Mouse (Mus musculus) layer of hippocampus, adult 9-10 months (tissue): Measurements from ENCODE around the gene Fut4.

Source experiments
- DNase-seq: peaks from one replicate; pipeline ENCODE4 v3.0.0; 2022; ENCODE audit warnings: low spot score

Fut4 gene

GRCm38 (mm10) chr9:14752001-14752522, at the start of gene Fut4:
TSS of gene Fut4 (minus strand) at chr9:14752393.
- DNase-seq, result no peak

- DNase-seq, result no peak
These were observed 35.2 kb upstream of the Fut4 start for GRCm38 (mm10) chr9:14787356-14787755.

- DNase-seq, result peak; percentile 95
These were observed 32.1 kb upstream of the Fut4 start, which contains the start of the genes Mre11a and Ankrd49 for GRCm38 (mm10) chr9:14784039-14785002. TSS of gene Mre11a (plus strand) at chr9:14784654. TSS of gene Ankrd49 (minus strand) at chr9:14784856.

GRCm38 (mm10) chr9:14778341-14778740, 26.1 kb upstream of the Fut4 start:
- DNase-seq, result no peak

GRCm38 (mm10) chr9:14773813-14774212, 21.6 kb upstream of the Fut4 start:
- DNase-seq, result no peak

- DNase-seq, result no peak
These were observed 19.9 kb upstream of the Fut4 start for GRCm38 (mm10) chr9:14772074-14772473.

GRCm38 (mm10) chr9:14770803-14771471, 18.7 kb upstream of the Fut4 start, which contains the start of gene 1700012B09Rik:
TSS of gene 1700012B09Rik (minus strand) at chr9:14771030.
- DNase-seq, result no peak

GRCm38 (mm10) chr9:14769811-14770210, 17.6 kb upstream of the Fut4 start:
- DNase-seq, result no peak

- no peak for DNase-seq
These were observed 12.6 kb upstream of the Fut4 start for GRCm38 (mm10) chr9:14764765-14765164.

- no peak for DNase-seq
These were observed 7.1 kb upstream of the Fut4 start for GRCm38 (mm10) chr9:14759261-14759660.

GRCm38 (mm10) chr9:14758590-14758989, 6.4 kb upstream of the Fut4 start:
- no peak for DNase-seq

GRCm38 (mm10) chr9:14754469-14754868, 2.3 kb upstream of the Fut4 start:
- DNase-seq, result no peak

- no peak for DNase-seq
These were observed 1.8 kb upstream of the Fut4 start for GRCm38 (mm10) chr9:14753947-14754346.

- no peak for DNase-seq
These were observed 641 bp downstream of the Fut4 start for GRCm38 (mm10) chr9:14751503-14752000.

GRCm38 (mm10) chr9:14750901-14751502, 1.2 kb downstream of the Fut4 start:
- no peak for DNase-seq

GRCm38 (mm10) chr9:14740151-14740924, 11.9 kb downstream of the Fut4 start, which contains the start of gene Piwil4:
TSS of gene Piwil4 (minus strand) at chr9:14740733.
- no peak for DNase-seq

GRCm38 (mm10) chr9:14739498-14740150, 12.6 kb downstream of the Fut4 start:
- DNase-seq, result no peak

- no peak for DNase-seq
These were observed 21.2 kb downstream of the Fut4 start for GRCm38 (mm10) chr9:14730941-14731541.

- DNase-seq, result no peak
These were observed 23.8 kb downstream of the Fut4 start for GRCm38 (mm10) chr9:14728365-14728764.

GRCm38 (mm10) chr9:14726629-14727028, 25.6 kb downstream of the Fut4 start:
- no peak for DNase-seq
